Comparison of ENCODE assay signal across 16 mouse cellular contexts in genomic region chr13:104656666-104657272, GRCm38 (mm10).
"Had no signal": no experiment of that assay in that cellular context is flagged by ENCODE, and none has a peak within 500 bp of the region (broad histone marks: within the 10 kb centered on the region; RNA-seq: fewer than 3 reads in every experiment).

No protein-coding gene starts in this region.

- H3K4me1 ChIP-seq: limb, embryonic 15.5 days; midbrain, embryonic 12.5 days; neural tube, embryonic 13.5 days had no signal

- H3K4me2 ChIP-seq: limb, embryonic 12.5 days; limb, embryonic 15.5 days; liver, embryonic 11.5 days; midbrain, embryonic 12.5 days; neural tube, embryonic 13.5 days had no signal

- H3K9ac ChIP-seq: limb, embryonic 12.5 days; limb, embryonic 15.5 days; liver, embryonic 14.5 days; liver, postnatal 0 days; midbrain, embryonic 12.5 days; neural tube, embryonic 13.5 days had no signal

- H3K9me3 ChIP-seq: limb, embryonic 12.5 days; limb, embryonic 15.5 days; midbrain, embryonic 12.5 days; neural tube, embryonic 13.5 days had no signal

- ATAC-seq: intestine, postnatal 0 days; liver, postnatal 0 days; midbrain, embryonic 16.5 days had no signal

- H3K27me3 ChIP-seq: limb, embryonic 12.5 days; limb, embryonic 15.5 days; midbrain, embryonic 12.5 days; neural tube, embryonic 13.5 days had no signal

- DNase-seq: kidney, adult 8-10 months; kidney, postnatal 36 days; left cerebral cortex, postnatal 4 days; liver, postnatal 0 days; thymus, adult 18-20 months; thymus, postnatal 36 days had no signal

- H3K27ac ChIP-seq: kidney, postnatal 0 days; limb, embryonic 12.5 days; limb, embryonic 15.5 days; liver, embryonic 14.5 days; midbrain, embryonic 12.5 days; neural tube, embryonic 13.5 days had no signal

- H3K4me3 ChIP-seq: limb, embryonic 12.5 days; limb, embryonic 15.5 days; midbrain, embryonic 12.5 days; myocyte; neural tube, embryonic 13.5 days had no signal
